Mouse (Mus musculus) embryonic fibroblast, embryonic 13.5 days (primary cell): ENCODE data around the gene Gcfc2.
A peak's percentile ranks its signal among the peaks of the same experiment; 100 is the strongest.

Experiments
- CTCF ChIP-seq: IDR thresholded peaks from 2 replicates; pipeline ENCODE4 v1.5.1; 2011; ENCODE audit warnings: mild to moderate bottlenecking, control low read depth, low read length, moderate library complexity, borderline replicate concordance; ENCODE audit not compliant: insufficient read depth
- POLR2A ChIP-seq: IDR thresholded peaks from 2 replicates; pipeline ENCODE4 v1.6.1; 2011; ENCODE audit warnings: low read depth, mild to moderate bottlenecking, control low read depth, low read length, moderate library complexity

GRCm38 (mm10) chr6:81965296-81966067, 42.0 kb downstream of the Gcfc2 start, which contains the start of gene Mrpl19:
- TF ChIP-seq POLR2A (peak; percentile 35), CTCF (no peak)
